Mouse (Mus musculus) heart, embryonic 12.5 days (tissue): ENCODE measurements at regions not wholly inside any gene's neighbourhood (a gene's known extent, or its start where the extent isn't known, plus 50 kb on each side); places are given as distances from the start of the nearest gene placed in this dataset.

Experiments
- ATAC-seq: fragments of 200-750 bp; cut with Nextera tagmentation; 2 replicates; pipeline ENCODE4 v1.8.0; 2017; ENCODE audit warnings: moderate TSS enrichment, moderate library complexity; ENCODE audit not compliant: insufficient number of reproducible peaks, low FRiP score
- H3K27ac ChIP-seq: fragments of 300-500 bp; sonication (generic); 2 replicates; pipeline ENCODE4 v1.5.1; 2016; ENCODE audit warnings: mild to moderate bottlenecking, moderate library complexity; ENCODE audit not compliant: poor library complexity, severe bottlenecking
- H3K27me3 ChIP-seq: fragments of 300-500 bp; sonication (generic); replicated peaks from 2 replicates; pipeline ENCODE4 v1.6.1; 2016; ENCODE audit warnings: mild to moderate bottlenecking, moderate library complexity
- H3K36me3 ChIP-seq: fragments of 300-500 bp; sonication (generic); 2 replicates; pipeline ENCODE4 v1.6.1; 2016; ENCODE audit warnings: mild to moderate bottlenecking, moderate library complexity
- H3K4me1 ChIP-seq: fragments of 300-500 bp; sonication (generic); replicated peaks from 2 replicates; pipeline ENCODE4 v1.6.1; 2016; ENCODE audit warnings: mild to moderate bottlenecking
- H3K4me2 ChIP-seq: fragments of 300-500 bp; sonication (generic); 2 replicates; pipeline ENCODE4 v1.6.1; 2016; ENCODE audit warnings: mild to moderate bottlenecking, moderate library complexity
- H3K4me3 ChIP-seq: fragments of 300-500 bp; sonication (generic); 2 replicates; pipeline ENCODE4 v1.5.1; 2016; ENCODE audit warnings: mild to moderate bottlenecking
- H3K9ac ChIP-seq: fragments of 300-500 bp; sonication (generic); 2 replicates; pipeline ENCODE4 v1.6.1; 2016; ENCODE audit warnings: mild to moderate bottlenecking, moderate library complexity
- H3K9me3 ChIP-seq: fragments of 300-500 bp; sonication (generic); replicated peaks from 2 replicates; pipeline ENCODE4 v1.6.1; 2016; ENCODE audit warnings: mild to moderate bottlenecking, moderate library complexity
- WGBS: fragments of 180-500 bp; shearing (Covaris S2); methylation state at CpG from one replicate; pipeline ENCODE4 v1.1.7; 2016; 5-methylcytosine and 5-hydroxymethylcytosine counted together

GRCm38 (mm10) chr11:57934391-57934850 is 74.4 kb upstream of the Larp1 start:
- 11% methylated on average over 13 of the region's 13 CpGs for WGBS
- H3K9me3 ChIP-seq = 0 out of 2 replicates have a peak, but pooled peaks cover 3% of the 10 kb centered on the region
- H3K27ac ChIP-seq = no peak overlapping the region
- H3K4me2 ChIP-seq = peak overlapping the region; percentile 69
- no peaks in the 10 kb centered on the region; the same call in 1 of the 2 replicates for H3K27me3 ChIP-seq
- H3K4me1 ChIP-seq = peaks cover 22% of the 10 kb centered on the region
- peak overlapping the region; percentile 67 for H3K9ac ChIP-seq
- no peaks in the 10 kb centered on the region for H3K36me3 ChIP-seq
- ATAC-seq = peak; percentile 29; the same call in 1 of the 2 replicates
- H3K4me3 ChIP-seq = peak overlapping the region; percentile 27

- H3K9ac ChIP-seq = peak overlapping the region; percentile 34; the same call in 1 of the 2 replicates
- WGBS = 4% methylated on average over 5 of the region's 5 CpGs
Observed at GRCm38 (mm10) chr11:57933065-57933464, 75.8 kb upstream of the Larp1 start.

GRCm38 (mm10) chr11:57929506-57929905 is 79.4 kb upstream of the Larp1 start:
- Histone ChIP-seq H3K9me3 (no peaks in the 10 kb centered on the region), H3K4me1 (peaks cover 20% of the 10 kb centered on the region), H3K36me3 (no peaks in the 10 kb centered on the region), H3K9ac (peak overlapping the region; percentile 46; the same call in 1 of the 2 replicates), H3K27ac (peak overlapping the region; percentile 45; the same call in 1 of the 2 replicates), H3K4me2 (peak overlapping the region; percentile 53), H3K27me3 (no peaks in the 10 kb centered on the region; the same call in 1 of the 2 replicates), H3K4me3 (no peak overlapping the region)
- 3% methylated on average over 18 of the region's 18 CpGs for WGBS
- ATAC-seq = peak; percentile 30; the same call in 1 of the 2 replicates

More at GRCm38 (mm10) chr11:57933065-57933464, 75.8 kb upstream of the Larp1 start:
- H3K36me3 ChIP-seq = no peaks in the 10 kb centered on the region
- peak; percentile 37; the same call in 1 of the 2 replicates for ATAC-seq
- 0 out of 2 replicates have a peak, but pooled peaks cover 3% of the 10 kb centered on the region for H3K9me3 ChIP-seq
- H3K4me3 ChIP-seq = no peak overlapping the region
- H3K4me1 ChIP-seq = peaks cover 24% of the 10 kb centered on the region
- 0 out of 2 replicates have a peak overlapping the region, but pooled peaks have one; percentile 2 for H3K4me2 ChIP-seq
- H3K27ac ChIP-seq = no peak overlapping the region
- H3K27me3 ChIP-seq = no peaks in the 10 kb centered on the region; the same call in 1 of the 2 replicates

- 87% methylated on average over 2 of the region's 2 CpGs for WGBS
- H3K4me1 ChIP-seq = peaks cover 12% of the 10 kb centered on the region
- ATAC-seq = no peak
- no peak overlapping the region for H3K9ac ChIP-seq
- no peaks in the 10 kb centered on the region for H3K36me3 ChIP-seq
- H3K4me3 ChIP-seq = no peak overlapping the region
- H3K4me2 ChIP-seq = no peak overlapping the region
- no peaks in the 10 kb centered on the region for H3K9me3 ChIP-seq
- H3K27me3 ChIP-seq = no peaks in the 10 kb centered on the region
- H3K27ac ChIP-seq = no peak overlapping the region
Observed at GRCm38 (mm10) chr11:57920263-57920662, 87.6 kb upstream of the Hand1 start.

- no peak for ATAC-seq
- Histone ChIP-seq H3K9me3 (no peaks in the 10 kb centered on the region), H3K4me1 (peaks cover 27% of the 10 kb centered on the region), H3K27ac (no peak overlapping the region), H3K27me3 (no peaks in the 10 kb centered on the region), H3K4me2 (no peak overlapping the region), H3K36me3 (no peaks in the 10 kb centered on the region), H3K4me3 (no peak overlapping the region), H3K9ac (no peak overlapping the region)
- 75% methylated on average over 18 of the region's 18 CpGs for WGBS
Observed at GRCm38 (mm10) chr11:57918447-57919059, 85.9 kb upstream of the Hand1 start.

GRCm38 (mm10) chr11:57917974-57918373 is 85.4 kb upstream of the Hand1 start:
- Histone ChIP-seq H3K27ac (no peak overlapping the region), H3K36me3 (no peaks in the 10 kb centered on the region)
- no peak for ATAC-seq

GRCm38 (mm10) chr11:57916016-57916415 is 83.4 kb upstream of the Hand1 start:
- no peaks in the 10 kb centered on the region for H3K9me3 ChIP-seq
- no peak overlapping the region for H3K9ac ChIP-seq
- peaks cover 49% of the 10 kb centered on the region for H3K4me1 ChIP-seq
- H3K4me3 ChIP-seq = no peak overlapping the region
- 7% methylated on average over 6 of the region's 6 CpGs for WGBS
- H3K4me2 ChIP-seq = no peak overlapping the region
- no peaks in the 10 kb centered on the region for H3K36me3 ChIP-seq
- H3K27me3 ChIP-seq = no peaks in the 10 kb centered on the region
- peak; percentile 78 for ATAC-seq
- H3K27ac ChIP-seq = peak overlapping the region; percentile 72

More at GRCm38 (mm10) chr11:57917974-57918373, 85.4 kb upstream of the Hand1 start:
- Histone ChIP-seq H3K4me3 (no peak overlapping the region), H3K9ac (no peak overlapping the region), H3K9me3 (no peaks in the 10 kb centered on the region), H3K4me2 (no peak overlapping the region), H3K4me1 (peaks cover 33% of the 10 kb centered on the region), H3K27me3 (no peaks in the 10 kb centered on the region)
- 76% methylated on average over 5 of the region's 5 CpGs for WGBS

- Histone ChIP-seq H3K4me2 (no peak overlapping the region), H3K4me1 (peaks cover 52% of the 10 kb centered on the region), H3K36me3 (no peaks in the 10 kb centered on the region), H3K9ac (no peak overlapping the region), H3K9me3 (no peaks in the 10 kb centered on the region), H3K27ac (peak overlapping the region; percentile 70), H3K27me3 (no peaks in the 10 kb centered on the region), H3K4me3 (no peak overlapping the region)
- no peak for ATAC-seq
- WGBS = 66% methylated on average over 3 of the region's 3 CpGs
Observed at GRCm38 (mm10) chr11:57913801-57914560, 81.4 kb upstream of the Hand1 start.

GRCm38 (mm10) chr11:57913020-57913699 is 80.5 kb upstream of the Hand1 start:
- peaks cover 52% of the 10 kb centered on the region for H3K4me1 ChIP-seq
- WGBS = 24% methylated on average over 14 of the region's 14 CpGs

GRCm38 (mm10) chr11:57911698-57912283 is 79.2 kb upstream of the Hand1 start:
- no peak overlapping the region for H3K27ac ChIP-seq
- H3K9ac ChIP-seq = no peak overlapping the region
- H3K4me2 ChIP-seq = no peak overlapping the region
- ATAC-seq = no peak
- no peaks in the 10 kb centered on the region for H3K27me3 ChIP-seq
- peaks cover 52% of the 10 kb centered on the region for H3K4me1 ChIP-seq
- H3K36me3 ChIP-seq = no peaks in the 10 kb centered on the region
- no peak overlapping the region for H3K4me3 ChIP-seq
- WGBS = 22% methylated on average over 10 of the region's 10 CpGs
- H3K9me3 ChIP-seq = no peaks in the 10 kb centered on the region

More at GRCm38 (mm10) chr11:57913020-57913699, 80.5 kb upstream of the Hand1 start:
- peak overlapping the region; percentile 3; the same call in 1 of the 2 replicates for H3K4me2 ChIP-seq
- no peaks in the 10 kb centered on the region for H3K36me3 ChIP-seq
- H3K9ac ChIP-seq = peak overlapping the region; percentile 33; the same call in 1 of the 2 replicates
- no peaks in the 10 kb centered on the region for H3K27me3 ChIP-seq
- no peaks in the 10 kb centered on the region for H3K9me3 ChIP-seq
- H3K27ac ChIP-seq = peak overlapping the region; percentile 70
- ATAC-seq = no peak
- H3K4me3 ChIP-seq = no peak overlapping the region
